Mouse (Mus musculus) embryonic facial prominence, embryonic 10.5 days (tissue): ENCODE results near the gene Tlk2. TPM values are rescaled to one million over a fixed set of nuclear protein-coding genes. Genes with fewer than 3 reads are reported as not detected.

ENCODE experiments used
- DNase-seq: peaks from one replicate; pipeline ENCODE4 v3.0.0-alpha.2; 2017; ENCODE audit warnings: low spot score
- H3K27ac ChIP-seq: fragments of 300-500 bp; sonication (generic); replicated peaks from 2 replicates; pipeline ENCODE4 v1.5.1; 2016; ENCODE audit warnings: mild to moderate bottlenecking
- H3K27me3 ChIP-seq: fragments of 300-500 bp; sonication (generic); replicated peaks from 2 replicates; pipeline ENCODE4 v1.6.1; 2016; ENCODE audit warnings: low read depth, mild to moderate bottlenecking; ENCODE audit not compliant: poor library complexity, severe bottlenecking
- H3K36me3 ChIP-seq: fragments of 300-500 bp; sonication (generic); replicated peaks from 2 replicates; pipeline ENCODE4 v1.6.1; 2016; ENCODE audit warnings: mild to moderate bottlenecking, moderate library complexity
- H3K4me1 ChIP-seq: fragments of 300-500 bp; sonication (generic); 2 replicates; pipeline ENCODE4 v1.6.1; 2016
- H3K4me3 ChIP-seq: fragments of 300-500 bp; sonication (generic); 2 replicates; pipeline ENCODE4 v1.5.1; 2016; ENCODE audit warnings: mild to moderate bottlenecking, moderate library complexity
- H3K9me3 ChIP-seq: fragments of 300-500 bp; sonication (generic); 2 replicates; pipeline ENCODE4 v1.6.1; 2016; ENCODE audit warnings: mild to moderate bottlenecking
- whole genome bisulfite sequencing: fragments of 180-500 bp; shearing (Covaris S2); methylation state at CpG from one replicate; pipeline ENCODE4 v1.1.7; 2016; 5-methylcytosine and 5-hydroxymethylcytosine counted together
- polyA plus RNA-seq: library from polyadenylated mRNA; unstranded; fragments of >200 nt; fragmentation: Nextera tagmentation; extraction: Ambion mirVana; gene quantifications from 2 replicates; pipeline ENCODE4 v1.2.1, GENCODE M21; 2016

Gene Tlk2
- polyA plus RNA-seq, 1 experiment from 2014 or later: 23.5 TPM

- peak; percentile 47 for DNase-seq
- Histone ChIP-seq H3K9me3 (no peaks in the 10 kb centered on the region), H3K4me3 (no peak overlapping the region; the same call in 1 of the 2 replicates), H3K36me3 (no peaks in the 10 kb centered on the region), H3K27ac (no peak overlapping the region), H3K4me1 (peaks cover 59% of the 10 kb centered on the region), H3K27me3 (peaks cover 18% of the 10 kb centered on the region)
- 21% methylated on average over 19 of the region's 19 CpGs for WGBS
These were observed 27.2 kb upstream of the Tlk2 start for GRCm38 (mm10) chr11:105151226-105152016.

- H3K4me1 ChIP-seq: peaks cover 64% of the 10 kb centered on the region
- 52% methylated on average over 4 of the region's 4 CpGs for WGBS
- no peak overlapping the region; the same call in 1 of the 2 replicates for H3K4me3 ChIP-seq
- no peaks in the 10 kb centered on the region for H3K9me3 ChIP-seq
- H3K36me3 ChIP-seq: no peaks in the 10 kb centered on the region
- H3K27me3 ChIP-seq: peaks cover 20% of the 10 kb centered on the region
- H3K27ac ChIP-seq: no peak overlapping the region
- no peak for DNase-seq
These were observed 26.6 kb upstream of the Tlk2 start for GRCm38 (mm10) chr11:105152017-105152300.

GRCm38 (mm10) chr11:105152357-105152899, 26.2 kb upstream of the Tlk2 start:
- no peaks in the 10 kb centered on the region for H3K36me3 ChIP-seq
- WGBS: 63% methylated on average over 11 of the region's 11 CpGs
- peaks cover 24% of the 10 kb centered on the region for H3K27me3 ChIP-seq
- H3K4me3 ChIP-seq: no peak overlapping the region
- no peaks in the 10 kb centered on the region for H3K9me3 ChIP-seq
- no peak overlapping the region; the same call in 1 of the 2 replicates for H3K27ac ChIP-seq
- no peak for DNase-seq
- peaks cover 67% of the 10 kb centered on the region for H3K4me1 ChIP-seq

GRCm38 (mm10) chr11:105153068-105153833, 25.4 kb upstream of the Tlk2 start:
- Histone ChIP-seq H3K27me3 (peaks cover 25% of the 10 kb centered on the region), H3K4me3 (peak overlapping the region; percentile 11; the same call in 1 of the 2 replicates)
- 15% methylated on average over 12 of the region's 12 CpGs for WGBS

DNA sequence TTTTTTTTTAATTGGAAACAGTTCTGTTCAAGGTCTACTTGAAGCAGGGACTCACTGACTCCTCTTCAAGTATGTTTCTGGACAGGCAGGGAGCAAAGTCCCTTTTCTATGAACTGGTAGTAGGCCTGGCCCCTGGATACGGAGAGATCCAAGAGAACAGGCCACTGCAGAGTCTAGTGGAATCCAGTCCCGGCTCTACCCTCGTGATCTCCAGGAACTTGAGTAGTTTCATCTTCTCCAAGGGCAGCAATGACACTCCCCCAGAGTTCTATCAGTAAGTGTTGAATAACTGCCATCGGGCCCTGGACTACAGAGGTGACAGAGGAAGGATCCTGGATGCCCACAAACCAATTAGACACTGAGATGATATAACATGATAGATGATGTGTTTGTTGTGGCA, 22.7 kb upstream of the Tlk2 start:
- DNase-seq: no peak
- peaks cover 63% of the 10 kb centered on the region for H3K4me1 ChIP-seq
- no peaks in the 10 kb centered on the region for H3K36me3 ChIP-seq
- 56% methylated on average over 4 of the region's 4 CpGs for WGBS
- H3K9me3 ChIP-seq: no peaks in the 10 kb centered on the region
- peak overlapping the region; percentile 54 for H3K27ac ChIP-seq
- H3K27me3 ChIP-seq: peaks cover 16% of the 10 kb centered on the region
- no peak overlapping the region for H3K4me3 ChIP-seq

More at GRCm38 (mm10) chr11:105153068-105153833, 25.4 kb upstream of the Tlk2 start:
- peak; percentile 82 for DNase-seq
- Histone ChIP-seq H3K36me3 (no peaks in the 10 kb centered on the region), H3K4me1 (peaks cover 67% of the 10 kb centered on the region), H3K9me3 (no peaks in the 10 kb centered on the region), H3K27ac (peak overlapping the region; percentile 30; the same call in 1 of the 2 replicates)

GRCm38 (mm10) chr11:105156748-105157267, 21.8 kb upstream of the Tlk2 start:
- Histone ChIP-seq H3K4me3 (no peak overlapping the region), H3K27ac (peak overlapping the region; percentile 54; the same call in 1 of the 2 replicates), H3K4me1 (peaks cover 54% of the 10 kb centered on the region), H3K27me3 (peaks cover 7% of the 10 kb centered on the region), H3K36me3 (no peaks in the 10 kb centered on the region), H3K9me3 (no peaks in the 10 kb centered on the region)
- WGBS: 88% methylated on average over 19 of the region's 19 CpGs
- no peak for DNase-seq

DNA sequence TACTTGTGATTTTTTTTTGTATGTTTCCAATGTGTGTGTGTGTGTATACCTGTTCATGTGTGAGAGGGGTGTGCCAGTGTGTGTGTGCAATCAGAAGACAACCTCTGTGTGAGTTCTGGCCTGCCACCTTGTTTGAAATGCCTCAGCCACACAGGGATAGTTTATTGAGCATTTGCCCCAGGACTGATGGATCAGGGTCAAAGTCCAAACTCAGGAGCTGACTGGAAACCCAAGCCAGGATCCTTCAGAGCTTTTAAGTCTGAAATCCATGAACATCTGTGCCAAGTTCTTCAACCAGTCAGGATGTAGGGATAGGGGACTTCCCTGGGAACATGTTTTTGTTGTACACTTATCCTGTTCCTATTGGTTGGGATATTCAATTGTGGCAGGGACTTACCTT, 20.6 kb upstream of the Tlk2 start:
- no peak overlapping the region for H3K27ac ChIP-seq
- no peak overlapping the region for H3K4me3 ChIP-seq
- no peak for DNase-seq
- peaks cover 41% of the 10 kb centered on the region for H3K4me1 ChIP-seq
- peaks cover 7% of the 10 kb centered on the region for H3K27me3 ChIP-seq
- H3K9me3 ChIP-seq: peaks cover 8% of the 10 kb centered on the region
- H3K36me3 ChIP-seq: no peaks in the 10 kb centered on the region

DNA sequence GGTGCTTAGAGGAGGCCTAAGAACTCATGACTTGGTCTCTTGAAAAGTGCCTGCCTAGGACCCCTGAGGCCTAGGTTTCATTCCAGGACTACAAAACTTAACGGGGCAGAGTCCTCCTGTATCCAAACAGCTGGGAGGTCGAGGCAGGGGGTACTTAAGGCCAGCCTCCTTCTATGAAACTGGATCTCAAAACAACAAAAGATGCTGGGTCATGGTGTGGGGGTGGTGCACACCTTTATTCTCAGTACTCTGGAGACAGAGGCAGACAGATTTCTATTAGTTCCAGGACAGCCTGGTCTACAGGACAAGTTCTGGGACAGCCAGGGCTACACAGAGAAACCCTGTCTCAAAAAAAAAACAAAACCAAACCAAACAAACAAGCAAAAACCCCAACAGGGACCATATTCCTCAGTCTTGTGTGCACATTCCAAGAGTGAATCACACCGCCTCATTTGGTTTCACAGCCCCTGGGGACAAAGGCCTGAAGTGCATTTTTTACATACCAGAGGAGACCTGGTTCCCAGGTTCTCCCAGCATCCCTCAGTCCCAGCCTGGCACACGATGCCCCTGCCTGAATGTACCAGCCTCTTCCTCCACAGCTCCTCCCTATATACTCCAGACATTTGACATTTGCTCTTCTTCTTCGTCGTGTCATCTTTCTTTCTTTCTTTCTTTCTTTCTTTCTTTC, 18.8 kb upstream of the Tlk2 start:
- Histone ChIP-seq H3K9me3 (peaks cover 20% of the 10 kb centered on the region), H3K36me3 (no peaks in the 10 kb centered on the region), H3K27me3 (peaks cover 11% of the 10 kb centered on the region), H3K4me1 (peaks cover 24% of the 10 kb centered on the region), H3K27ac (no peak overlapping the region), H3K4me3 (no peak overlapping the region)
- 56% methylated on average over 6 of the region's 6 CpGs for WGBS
- DNase-seq: no peak

- Histone ChIP-seq H3K4me3 (no peak overlapping the region), H3K4me1 (peaks cover 8% of the 10 kb centered on the region), H3K9me3 (peaks cover 36% of the 10 kb centered on the region), H3K36me3 (0 out of 2 replicates have a peak, but pooled peaks cover 8% of the 10 kb centered on the region), H3K27ac (no peak overlapping the region), H3K27me3 (peaks cover 19% of the 10 kb centered on the region)
- WGBS: 91% methylated on average over 2 of the region's 2 CpGs
- no peak for DNase-seq
These were observed 17.2 kb upstream of the Tlk2 start for GRCm38 (mm10) chr11:105161411-105161810.

- no peaks in the 10 kb centered on the region for H3K4me1 ChIP-seq
- 0 out of 2 replicates have a peak, but pooled peaks cover 8% of the 10 kb centered on the region for H3K36me3 ChIP-seq
- H3K27ac ChIP-seq: no peak overlapping the region
- DNase-seq: no peak
- H3K9me3 ChIP-seq: peaks cover 42% of the 10 kb centered on the region
- H3K4me3 ChIP-seq: no peak overlapping the region
- WGBS: 84% methylated on average over 69 of the region's 69 CpGs
- H3K27me3 ChIP-seq: peaks cover 12% of the 10 kb centered on the region; the same call in 1 of the 2 replicates
These were observed 13.8 kb upstream of the Tlk2 start for GRCm38 (mm10) chr11:105164516-105165510.

GRCm38 (mm10) chr11:105166780-105167179, 11.8 kb upstream of the Tlk2 start:
- H3K27ac ChIP-seq: no peak overlapping the region
- H3K4me3 ChIP-seq: no peak overlapping the region
- peaks cover 42% of the 10 kb centered on the region for H3K9me3 ChIP-seq
- H3K36me3 ChIP-seq: 0 out of 2 replicates have a peak, but pooled peaks cover 8% of the 10 kb centered on the region
- WGBS: 92% methylated on average over 10 of the region's 10 CpGs
- H3K27me3 ChIP-seq: peaks cover 12% of the 10 kb centered on the region; the same call in 1 of the 2 replicates
- no peak for DNase-seq
- H3K4me1 ChIP-seq: no peaks in the 10 kb centered on the region
